Mouse (Mus musculus) limb, embryonic 15.5 days (tissue): ENCODE results near the gene Ror1. TPM values are rescaled to one million over a fixed set of nuclear protein-coding genes. Genes with fewer than 3 reads are reported as not detected.
A peak's percentile ranks its signal among the peaks of the same experiment; 100 is the strongest.

Experiments used
- ATAC-seq: fragments of 200-750 bp; cut with Nextera tagmentation; 2 replicates; pipeline ENCODE4 v1.8.0; 2017; ENCODE audit warnings: low read depth, moderate TSS enrichment; ENCODE audit not compliant: insufficient number of reproducible peaks, low FRiP score, low TSS enrichment
- H3K27ac ChIP-seq: fragments of 300-500 bp; sonication (generic); 2 replicates; pipeline ENCODE4 v1.5.1; 2015; ENCODE audit warnings: moderate library complexity, mild to moderate bottlenecking, inconsistent platforms
- H3K27me3 ChIP-seq: fragments of 300-500 bp; sonication (generic); 2 replicates; pipeline ENCODE4 v1.6.1; 2015; ENCODE audit warnings: inconsistent platforms
- H3K36me3 ChIP-seq: fragments of 300-500 bp; sonication (generic); 2 replicates; pipeline ENCODE4 v1.6.1; 2015; ENCODE audit warnings: inconsistent platforms
- H3K4me1 ChIP-seq: fragments of 300-500 bp; sonication (generic); 2 replicates; pipeline ENCODE4 v1.6.1; 2015; ENCODE audit warnings: inconsistent platforms
- H3K4me2 ChIP-seq: fragments of 300-500 bp; sonication (generic); 2 replicates; pipeline ENCODE4 v1.6.1; 2015; ENCODE audit warnings: mild to moderate bottlenecking, inconsistent platforms
- H3K4me3 ChIP-seq: fragments of 300-500 bp; sonication (generic); 2 replicates; pipeline ENCODE4 v1.5.1; 2015; ENCODE audit warnings: mild to moderate bottlenecking, inconsistent platforms
- H3K9ac ChIP-seq: fragments of 300-500 bp; sonication (generic); 2 replicates; pipeline ENCODE4 v1.6.1; 2015; ENCODE audit warnings: inconsistent platforms
- H3K9me3 ChIP-seq: fragments of 300-500 bp; sonication (generic); 2 replicates; pipeline ENCODE4 v1.6.1; 2016; ENCODE audit warnings: inconsistent platforms
- WGBS: fragments of 180-500 bp; shearing (Covaris S2); methylation state at CpG from one replicate; pipeline ENCODE4 v1.1.7; 2015; 5-methylcytosine and 5-hydroxymethylcytosine counted together
- polyA plus RNA-seq: library from polyadenylated mRNA; unstranded; fragments of >200 nt; fragmentation: Nextera tagmentation; extraction: Ambion mirVana; gene quantifications from 2 replicates; pipeline ENCODE4 v1.2.1, GENCODE M21; 2015

Gene Ror1
- polyA plus RNA-seq, 1 experiment from 2014 or later = 9.5 TPM

- H3K4me1 ChIP-seq = peaks cover 5% of the 10 kb centered on the region; the same call in 1 of the 2 replicates
- no peak for ATAC-seq
- H3K4me2 ChIP-seq = no peak overlapping the region
- 0 out of 2 replicates have a peak overlapping the region, but pooled peaks have one; percentile 7 for H3K27ac ChIP-seq
- no peak overlapping the region for H3K9ac ChIP-seq
- 78% methylated on average over 8 of the region's 8 CpGs for WGBS
- H3K36me3 ChIP-seq = no peaks in the 10 kb centered on the region
- no peaks in the 10 kb centered on the region for H3K27me3 ChIP-seq
- no peaks in the 10 kb centered on the region for H3K9me3 ChIP-seq
- no peak overlapping the region for H3K4me3 ChIP-seq
These were observed 148.7 kb downstream of the Ror1 start for GRCm38 (mm10) chr4:100244250-100244649.

- H3K4me1 ChIP-seq = peaks cover 5% of the 10 kb centered on the region; the same call in 1 of the 2 replicates
- ATAC-seq = peak; percentile 61; the same call in 1 of the 2 replicates
- H3K4me3 ChIP-seq = no peak overlapping the region
- H3K9ac ChIP-seq = no peak overlapping the region
- H3K27ac ChIP-seq = no peak overlapping the region
- WGBS = 73% methylated on average over 6 of the region's 6 CpGs
- no peaks in the 10 kb centered on the region for H3K36me3 ChIP-seq
- no peaks in the 10 kb centered on the region for H3K9me3 ChIP-seq
- H3K4me2 ChIP-seq = no peak overlapping the region
- no peaks in the 10 kb centered on the region for H3K27me3 ChIP-seq
These were observed 149.1 kb downstream of the Ror1 start for GRCm38 (mm10) chr4:100244701-100245100.

GRCm38 (mm10) chr4:100247826-100248225 is 152.2 kb downstream of the Ror1 start:
- no peaks in the 10 kb centered on the region for H3K27me3 ChIP-seq
- no peak overlapping the region for H3K4me3 ChIP-seq
- no peaks in the 10 kb centered on the region for H3K36me3 ChIP-seq
- no peak overlapping the region for H3K27ac ChIP-seq
- H3K9ac ChIP-seq = no peak overlapping the region
- 53% methylated on average over 7 of the region's 7 CpGs for WGBS
- H3K9me3 ChIP-seq = no peaks in the 10 kb centered on the region
- ATAC-seq = no peak
- H3K4me2 ChIP-seq = no peak overlapping the region
- H3K4me1 ChIP-seq = no peaks in the 10 kb centered on the region

- H3K36me3 ChIP-seq = no peaks in the 10 kb centered on the region
- no peak for ATAC-seq
- 76% methylated on average over 2 of the region's 2 CpGs for WGBS
- no peaks in the 10 kb centered on the region for H3K4me1 ChIP-seq
- no peak overlapping the region for H3K27ac ChIP-seq
- H3K4me3 ChIP-seq = no peak overlapping the region
- H3K9ac ChIP-seq = no peak overlapping the region
- H3K27me3 ChIP-seq = no peaks in the 10 kb centered on the region
- no peaks in the 10 kb centered on the region for H3K9me3 ChIP-seq
- no peak overlapping the region for H3K4me2 ChIP-seq
These were observed 152.7 kb downstream of the Ror1 start for GRCm38 (mm10) chr4:100248273-100248672.

- Histone ChIP-seq H3K27ac (no peak overlapping the region), H3K4me2 (no peak overlapping the region), H3K27me3 (no peaks in the 10 kb centered on the region), H3K4me3 (no peak overlapping the region), H3K9me3 (no peaks in the 10 kb centered on the region), H3K4me1 (no peaks in the 10 kb centered on the region), H3K9ac (no peak overlapping the region), H3K36me3 (no peaks in the 10 kb centered on the region)
- no peak for ATAC-seq
- WGBS = 78% methylated on average over 2 of the region's 2 CpGs
These were observed 155.7 kb downstream of the Ror1 start for GRCm38 (mm10) chr4:100251270-100251669.

GRCm38 (mm10) chr4:100252050-100252449 is 156.5 kb downstream of the Ror1 start:
- 32% methylated on average over 1 of the region's 1 CpGs for WGBS
- no peak for ATAC-seq

GRCm38 (mm10) chr4:100252646-100253045 is 157.1 kb downstream of the Ror1 start:
- WGBS = 82% methylated on average over 10 of the region's 10 CpGs
- ATAC-seq = no peak
- no peak overlapping the region for H3K9ac ChIP-seq
- no peaks in the 10 kb centered on the region for H3K27me3 ChIP-seq
- H3K4me3 ChIP-seq = no peak overlapping the region
- no peaks in the 10 kb centered on the region for H3K4me1 ChIP-seq
- no peak overlapping the region for H3K27ac ChIP-seq
- H3K9me3 ChIP-seq = no peaks in the 10 kb centered on the region
- H3K4me2 ChIP-seq = no peak overlapping the region
- no peaks in the 10 kb centered on the region for H3K36me3 ChIP-seq

More at GRCm38 (mm10) chr4:100252050-100252449, 156.5 kb downstream of the Ror1 start:
- H3K27me3 ChIP-seq = no peaks in the 10 kb centered on the region
- no peak overlapping the region for H3K4me3 ChIP-seq
- no peaks in the 10 kb centered on the region for H3K9me3 ChIP-seq
- no peak overlapping the region for H3K27ac ChIP-seq
- no peaks in the 10 kb centered on the region for H3K4me1 ChIP-seq
- no peak overlapping the region for H3K4me2 ChIP-seq
- H3K9ac ChIP-seq = no peak overlapping the region
- H3K36me3 ChIP-seq = no peaks in the 10 kb centered on the region

- Histone ChIP-seq H3K9me3 (no peaks in the 10 kb centered on the region), H3K4me2 (no peak overlapping the region), H3K9ac (no peak overlapping the region), H3K36me3 (no peaks in the 10 kb centered on the region), H3K27me3 (no peaks in the 10 kb centered on the region), H3K4me3 (no peak overlapping the region), H3K27ac (no peak overlapping the region), H3K4me1 (no peaks in the 10 kb centered on the region)
- no peak for ATAC-seq
- WGBS = 74% methylated on average over 9 of the region's 9 CpGs
These were observed 157.8 kb downstream of the Ror1 start for GRCm38 (mm10) chr4:100253401-100253800.

- 75% methylated on average over 7 of the region's 7 CpGs for WGBS
- no peaks in the 10 kb centered on the region for H3K9me3 ChIP-seq
- no peak overlapping the region for H3K4me2 ChIP-seq
- H3K4me1 ChIP-seq = no peaks in the 10 kb centered on the region
- H3K27ac ChIP-seq = no peak overlapping the region
- no peaks in the 10 kb centered on the region for H3K36me3 ChIP-seq
- H3K27me3 ChIP-seq = no peaks in the 10 kb centered on the region
- H3K4me3 ChIP-seq = no peak overlapping the region
- H3K9ac ChIP-seq = no peak overlapping the region
- ATAC-seq = no peak
These were observed 158.2 kb downstream of the Ror1 start for GRCm38 (mm10) chr4:100253831-100254230.

GRCm38 (mm10) chr4:100258462-100258861 is 162.9 kb downstream of the Ror1 start:
- Histone ChIP-seq H3K27ac (no peak overlapping the region), H3K27me3 (no peaks in the 10 kb centered on the region), H3K9ac (no peak overlapping the region), H3K36me3 (no peaks in the 10 kb centered on the region), H3K4me3 (no peak overlapping the region), H3K4me1 (no peaks in the 10 kb centered on the region), H3K9me3 (no peaks in the 10 kb centered on the region), H3K4me2 (no peak overlapping the region)
- 84% methylated on average over 5 of the region's 5 CpGs for WGBS
- ATAC-seq = no peak

- ATAC-seq = no peak
- Histone ChIP-seq H3K9ac (no peak overlapping the region), H3K4me3 (no peak overlapping the region), H3K4me1 (no peaks in the 10 kb centered on the region), H3K27ac (no peak overlapping the region), H3K4me2 (no peak overlapping the region), H3K9me3 (no peaks in the 10 kb centered on the region), H3K36me3 (no peaks in the 10 kb centered on the region), H3K27me3 (no peaks in the 10 kb centered on the region)
- 95% methylated on average over 1 of the region's 1 CpGs for WGBS
These were observed 168.3 kb downstream of the Ror1 start for GRCm38 (mm10) chr4:100263917-100264316.

- no peak overlapping the region for H3K4me2 ChIP-seq
- ATAC-seq = no peak
- H3K36me3 ChIP-seq = no peaks in the 10 kb centered on the region
- H3K9ac ChIP-seq = no peak overlapping the region
- WGBS = 68% methylated on average over 10 of the region's 10 CpGs
- H3K9me3 ChIP-seq = no peaks in the 10 kb centered on the region
- H3K4me3 ChIP-seq = no peak overlapping the region
- 0 out of 2 replicates have a peak, but pooled peaks cover 3% of the 10 kb centered on the region for H3K4me1 ChIP-seq
- no peaks in the 10 kb centered on the region for H3K27me3 ChIP-seq
- no peak overlapping the region for H3K27ac ChIP-seq
These were observed 175.6 kb downstream of the Ror1 start for GRCm38 (mm10) chr4:100271059-100271735.
